Mouse (Mus musculus): Measurements from ENCODE around the gene Tex44.

GRCm38 (mm10) chr1:86416321-86416720 lies 9.8 kb upstream of the Tex44 start:
- TF ChIP-seq GATA1 (IDR thresholded peaks at IDR 0.05; ENCODE audit: borderline replicate concordance, low read length) (no peak), FLI1 (IDR thresholded peaks at IDR 0.05; ENCODE audit: low read length) (no peak)
